Mouse (Mus musculus) stomach, postnatal 0 days (tissue): Measurements from ENCODE around the gene Espnl.

Experiments
- CTCF ChIP-seq: IDR thresholded peaks from 2 replicates; pipeline ENCODE4 v1.5.1; 2016; ENCODE audit warnings: antibody characterized with exemption, low read depth, mild to moderate bottlenecking, moderate library complexity
- EP300 ChIP-seq: optimal IDR thresholded peaks from 2 replicates; pipeline ENCODE3; 2016; ENCODE audit warnings: antibody characterized with exemption

DNA sequence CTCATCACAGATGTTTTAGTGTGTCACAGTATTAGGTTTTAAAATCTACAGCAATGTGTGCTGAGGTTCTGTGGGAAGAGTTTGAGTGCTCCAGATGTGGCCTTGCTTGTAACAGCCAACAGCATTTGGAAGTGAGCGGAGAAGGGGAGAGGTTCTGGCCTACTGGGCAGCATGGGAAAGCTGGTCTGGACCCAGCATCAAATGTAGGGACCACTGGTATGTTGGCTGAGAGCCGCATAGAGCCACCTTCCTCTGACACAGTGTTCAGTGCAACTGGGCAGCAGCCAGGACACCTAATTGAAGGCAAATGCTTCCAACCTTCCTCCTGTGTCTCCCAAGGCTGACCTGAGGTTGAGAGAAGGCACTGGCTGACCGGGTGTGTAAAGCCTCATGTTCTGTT, 19.9 kb upstream of the Espnl start:
- TF ChIP-seq EP300: no peak
- TF ChIP-seq CTCF: no peak
